Mouse (Mus musculus): ENCODE measurements around the gene Med22. TPM values are rescaled to one million over a fixed set of nuclear protein-coding genes. Genes with fewer than 3 reads are reported as not detected.

The Med22 gene
- total RNA-seq, 1 experiment from 2014 or later = 42.8 TPM

GRCm38 (mm10) chr2:26864879-26865278 is 45.6 kb downstream of the Med22 start, which contains the start of gene Abo:
Abo (minus strand) TSS chr2:26864979.
- no peak for DNase-seq

- no peak for DNase-seq
These were observed 47.6 kb downstream of the Med22 start for GRCm38 (mm10) chr2:26862856-26863255.

Other genes starting within 250 kb of the Med22 start
- gene Lcn4, start 239.4 kb downstream of the Med22 start, total RNA-seq (2021) = not detected in 2 replicates
- gene Abo, start 45.7 kb downstream of the Med22 start, total RNA-seq (2021) = not detected in 2 replicates
- 26.8 and 32.1 TPM in 2 replicates for gene Surf6, start 7.8 kb downstream of the Med22 start, total RNA-seq (2021)
- gene Rpl7a, start 87 bp upstream of the Med22 start, total RNA-seq (2021) = 490 and 536 TPM in 2 replicates
- 33.0 and 35.2 TPM in 2 replicates for gene Surf2, start 5.7 kb upstream of the Med22 start, total RNA-seq (2021)
- 81.6 and 84.1 TPM in 2 replicates for gene Surf1, start 5.9 kb upstream of the Med22 start, total RNA-seq (2021)
- gene Surf4, start 23.3 kb upstream of the Med22 start, total RNA-seq (2021) = 142 and 147 TPM in 2 replicates
- 0.45 TPM in 1 of 2 replicates, not detected in the other for gene Stkld1, start 23.4 kb upstream of the Med22 start, total RNA-seq (2021)
- gene Rexo4, start 53.7 kb upstream of the Med22 start, total RNA-seq (2021) = 35.1 and 38.5 TPM in 2 replicates
- 0.75 and 2.1 TPM in 2 replicates for gene Adamts13, start 62.7 kb upstream of the Med22 start, total RNA-seq (2021)
- 36.5 and 41.6 TPM in 2 replicates for gene Cacfd1, start 99.2 kb upstream of the Med22 start, total RNA-seq (2021)
- 0.63 and 1.7 TPM in 2 replicates for gene Slc2a6, start 117.3 kb upstream of the Med22 start, total RNA-seq (2021)
- not detected in 2 replicates for gene Mymk, start 161.5 kb upstream of the Med22 start, total RNA-seq (2021)
- gene Adamtsl2, start 168.7 kb upstream of the Med22 start, total RNA-seq (2021) = 11.5 and 11.7 TPM in 2 replicates
- gene Fam163b, start 231.8 kb upstream of the Med22 start, total RNA-seq (2021) = 2.0 and 2.1 TPM in 2 replicates